Mouse (Mus musculus): ENCODE data around the gene Rps27l. TPM values are rescaled to one million over a fixed set of nuclear protein-coding genes. Genes with fewer than 3 reads are reported as not detected.

Gene Rps27l
- polyA plus RNA-seq, 2 experiments from 2014 or later: 155 to 182 TPM

GRCm38 (mm10) chr9:66985377-66985776 lies 39.5 kb downstream of the Rps27l start:
- ATAC-seq: peak; percentile 28

DNA sequence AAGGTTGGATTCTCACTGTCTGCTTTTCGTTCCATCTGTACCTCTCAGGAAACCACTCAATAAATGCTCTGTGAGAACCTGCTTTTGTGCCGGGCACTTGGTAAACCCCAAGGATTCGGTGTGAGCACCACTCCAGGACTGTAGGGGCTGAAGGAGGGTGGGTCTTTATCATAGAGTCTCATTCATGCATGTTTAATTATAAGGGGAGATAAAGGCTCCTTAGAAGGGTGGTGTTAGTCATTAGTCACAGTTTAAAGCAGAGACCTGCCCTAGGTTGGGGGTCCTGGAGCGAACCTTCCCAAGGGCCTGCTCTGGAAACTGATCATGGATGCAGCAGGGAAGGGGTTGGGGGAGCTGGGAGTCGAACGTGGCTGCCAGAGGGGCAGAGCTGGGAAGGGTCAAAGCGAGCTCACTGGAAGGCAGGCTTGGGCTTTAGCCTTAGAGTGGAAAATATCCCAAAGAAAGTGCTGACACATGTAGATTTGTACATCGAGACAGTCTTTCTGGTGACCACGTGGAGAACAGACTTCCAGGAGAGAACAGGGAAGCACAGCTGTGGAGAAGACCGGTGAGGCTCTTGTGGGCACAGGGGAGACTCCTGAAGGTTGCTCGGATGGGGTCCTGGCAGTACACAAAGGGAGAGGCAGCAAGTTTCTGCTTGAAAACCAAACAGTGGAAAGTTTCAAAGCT lies 42.5 kb downstream of the Rps27l start:
- ATAC-seq: no peak

DNA sequence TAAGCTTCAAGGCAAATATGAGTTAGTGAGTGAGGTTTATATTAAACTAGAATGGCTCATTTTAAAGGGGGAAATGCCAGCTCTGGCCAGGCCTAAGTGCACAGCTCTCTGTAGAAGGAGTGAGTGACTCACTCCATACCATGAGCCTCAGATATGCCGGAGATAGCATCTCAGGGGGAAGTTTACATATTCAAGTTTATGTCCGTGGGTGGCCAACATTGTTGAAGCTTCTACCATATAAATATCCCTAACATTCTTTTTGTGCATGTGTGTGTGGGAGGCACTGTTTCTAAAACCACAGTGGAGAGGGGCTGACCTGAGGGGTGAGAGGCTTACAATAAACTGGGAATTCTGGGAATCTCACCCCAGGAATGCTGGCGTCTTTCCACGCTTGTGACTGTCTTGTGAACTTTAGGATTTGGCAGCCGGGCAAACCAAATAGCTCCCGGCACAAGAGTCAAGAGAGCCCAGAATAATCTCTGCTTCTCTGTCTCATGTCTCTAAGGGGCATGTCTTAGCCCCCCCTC lies 43.1 kb downstream of the Rps27l start:
- peak; percentile 27 for ATAC-seq

- ATAC-seq: no peak
These were observed 43.7 kb downstream of the Rps27l start for GRCm38 (mm10) chr9:66989581-66989980.

DNA sequence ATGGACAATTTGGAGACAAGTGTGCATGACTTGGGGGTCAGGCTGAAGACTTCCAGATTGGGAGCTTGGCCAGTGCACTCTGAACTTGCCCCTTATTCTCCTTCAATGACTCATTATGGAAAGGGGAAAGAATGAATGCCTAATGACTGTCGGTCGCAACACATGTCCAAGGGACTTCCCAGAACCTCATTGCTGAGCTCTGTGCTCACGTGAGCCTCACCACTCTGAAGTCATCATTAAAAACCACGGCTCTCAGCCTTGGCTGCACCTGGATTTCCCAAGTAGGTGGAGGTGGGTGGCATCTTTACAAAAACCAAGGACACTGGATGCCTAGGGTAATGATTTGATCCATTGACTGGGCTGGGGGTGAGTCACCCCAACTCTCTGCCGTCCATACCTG lies 44.2 kb downstream of the Rps27l start:
- peak; percentile 85 for ATAC-seq

- peak; percentile 36 for ATAC-seq
These were observed 45.3 kb downstream of the Rps27l start for GRCm38 (mm10) chr9:66991021-66991749.

DNA sequence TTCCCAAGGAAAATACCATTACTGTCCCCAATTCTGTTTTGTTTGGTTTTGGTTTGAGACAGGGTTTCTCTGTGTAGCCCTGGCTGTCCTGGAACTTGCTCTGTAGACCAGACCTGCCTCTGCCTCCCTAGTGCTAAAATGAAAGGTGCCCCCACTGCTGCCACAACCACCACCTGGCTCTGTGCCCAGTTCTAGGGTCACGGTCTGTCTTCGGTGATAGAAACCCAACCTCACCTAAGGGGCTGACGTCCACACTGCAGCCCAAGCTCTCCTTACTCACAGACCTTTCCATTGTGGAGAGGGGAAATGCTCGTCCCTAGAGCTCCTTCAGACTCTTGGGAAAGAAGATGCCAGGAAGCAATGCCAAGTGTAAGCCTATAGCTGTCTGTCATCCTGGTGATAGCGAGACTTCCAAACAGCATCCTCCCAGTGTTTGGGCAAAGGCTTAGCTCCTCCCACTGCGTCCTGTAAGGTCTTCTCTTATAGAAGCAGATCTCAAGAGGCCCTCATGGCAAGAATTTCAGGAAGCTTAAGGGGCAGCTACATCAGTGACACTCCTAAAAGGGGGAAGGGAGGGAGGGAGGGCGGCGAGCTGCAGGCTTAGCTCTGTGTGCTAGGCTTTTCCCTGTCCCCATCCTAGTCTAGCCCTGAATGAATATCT lies 46.0 kb downstream of the Rps27l start:
- ATAC-seq: no peak

Other genes with a start within 250 kb of the Rps27l start
- gene Car12, start 232.4 kb upstream of the Rps27l start, polyA plus RNA-seq (2017; shearing (Covaris generic)): 10 to 100 TPM in 1 of 2 experiments, 1 to 10 TPM in 1; 7.5 to 11.4 TPM
- gene Aph1b, start 150.6 kb upstream of the Rps27l start, polyA plus RNA-seq (2017; shearing (Covaris generic)): 1 to 10 TPM in 1 of 2 experiments, under 1 TPM in 1; 0.79 to 1.1 TPM
- gene Gm10647, start 149.0 kb upstream of the Rps27l start, polyA plus RNA-seq (2017; shearing (Covaris generic)): under 1 TPM in 1 of 2 experiments, not detected in 1; 0.17 TPM
- under 1 TPM; 0.38 to 0.44 TPM for gene Aph1c, start 111.4 kb upstream of the Rps27l start, polyA plus RNA-seq (2017; shearing (Covaris generic))
- gene Rab8b, start 26.4 kb upstream of the Rps27l start, polyA plus RNA-seq (2017; shearing (Covaris generic)): 100 to 1,000 TPM; 138 to 179 TPM
- 1 to 10 TPM; 3.0 to 5.8 TPM for gene Lactb, start 29.4 kb downstream of the Rps27l start, polyA plus RNA-seq (2017; shearing (Covaris generic))
- gene Tpm1, start 103.3 kb downstream of the Rps27l start, polyA plus RNA-seq (2017; shearing (Covaris generic)): 10 to 100 TPM; 25.6 to 42.4 TPM

Measured in CD4-positive, CD25-positive, alpha-beta regulatory T cell, adult 4 months (primary cell).